Mouse (Mus musculus): ENCODE results near the gene Zc3h13.

Gene Zc3h13

DNA sequence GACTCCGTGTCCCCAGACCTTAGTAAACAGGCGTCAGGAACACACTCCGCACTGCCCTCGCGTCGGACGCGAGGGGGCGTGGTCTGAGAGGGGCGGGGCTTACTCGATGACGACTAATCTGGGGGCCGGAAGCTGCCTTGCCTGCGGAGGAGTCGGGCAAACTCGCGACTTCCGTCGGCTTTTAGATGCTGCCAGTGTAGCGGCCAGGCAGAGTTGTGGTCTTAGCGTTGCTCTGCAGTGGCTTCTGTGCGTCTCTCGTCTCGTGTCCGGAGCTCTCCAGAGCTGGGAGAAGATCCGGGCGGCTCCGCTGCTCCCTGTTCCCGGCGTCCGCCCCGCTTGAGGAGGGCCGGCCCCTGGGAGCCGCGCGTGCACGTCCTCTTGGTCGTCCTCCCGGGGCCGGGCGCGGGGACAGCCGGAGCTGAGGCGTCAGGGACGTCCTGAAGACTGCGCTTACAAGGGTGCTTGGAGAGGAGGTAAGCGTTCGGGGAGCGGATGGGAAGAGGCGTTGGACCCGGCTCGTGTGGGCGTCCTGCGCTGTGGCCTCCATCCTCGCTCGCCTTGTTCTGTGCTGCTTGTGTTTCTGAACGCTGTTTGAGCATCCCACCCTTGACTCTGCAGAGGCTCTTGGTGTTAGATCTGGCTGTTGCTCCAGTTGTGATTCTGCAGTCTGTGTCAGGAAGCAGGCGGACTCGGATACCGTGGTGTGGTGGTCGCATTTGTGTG, at the start of gene Zc3h13:
Gene Zc3h13 (plus strand): TSS at position 181 of the 723 bp plus-strand sequence.
- DNase-seq (ENCODE audit: low read depth, low spot score), result peak; percentile 91

DNA sequence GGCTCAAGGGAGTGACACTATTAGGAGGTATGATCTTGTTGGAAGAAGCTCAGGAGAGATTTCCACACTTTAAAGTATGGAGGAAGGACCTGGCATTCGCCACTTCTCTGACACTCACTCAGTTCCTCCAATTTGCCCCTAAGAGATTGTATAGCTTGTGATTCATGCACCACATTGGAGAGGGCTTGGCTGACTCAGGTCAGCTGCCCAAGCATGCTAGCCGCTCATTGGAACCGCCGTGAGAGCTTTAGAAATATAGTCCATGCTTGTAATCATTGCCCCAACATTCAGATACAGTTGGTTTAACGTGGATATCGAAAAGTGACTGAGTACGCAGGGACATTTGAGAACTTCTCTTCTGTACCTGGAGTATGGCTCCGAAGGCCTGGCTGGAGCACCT, 48.6 kb upstream of the Zc3h13 start:
- no peak for DNase-seq (ENCODE audit: low read depth, low spot score)

DNA sequence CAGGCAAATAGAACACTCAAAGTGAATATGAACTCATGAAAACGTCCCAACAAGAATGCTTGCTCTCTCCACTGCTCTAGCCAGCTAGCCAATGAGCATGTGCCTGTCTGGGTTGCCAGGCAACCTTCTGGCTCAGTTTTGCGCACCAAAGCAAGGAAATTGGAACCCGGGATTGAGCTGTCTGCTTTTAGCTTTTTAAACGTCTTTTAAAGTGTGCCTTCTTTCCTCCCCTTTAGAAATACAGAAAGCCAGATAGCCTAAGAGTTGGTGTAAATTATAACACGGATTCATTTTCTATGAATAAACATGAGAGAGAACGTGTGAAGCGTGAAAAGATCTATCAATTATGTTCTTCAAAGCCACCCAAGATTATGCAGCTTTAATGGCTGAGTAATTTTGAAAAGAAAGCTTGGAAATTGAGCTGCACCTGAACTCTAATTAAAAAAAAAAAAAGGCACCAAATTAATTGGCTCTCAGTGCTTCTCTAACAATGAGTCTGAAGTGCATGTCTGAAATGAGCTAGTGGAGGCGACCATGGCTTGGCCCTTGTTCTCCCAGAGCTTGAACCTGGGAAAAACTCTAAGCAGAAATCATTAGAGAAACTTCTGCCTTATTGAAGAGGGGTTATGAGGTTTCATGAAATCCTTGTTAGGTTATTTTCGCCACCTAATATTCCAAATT, 48.1 kb upstream of the Zc3h13 start:
- peak; percentile 36 for DNase-seq (ENCODE audit: low read depth, low spot score)

DNA sequence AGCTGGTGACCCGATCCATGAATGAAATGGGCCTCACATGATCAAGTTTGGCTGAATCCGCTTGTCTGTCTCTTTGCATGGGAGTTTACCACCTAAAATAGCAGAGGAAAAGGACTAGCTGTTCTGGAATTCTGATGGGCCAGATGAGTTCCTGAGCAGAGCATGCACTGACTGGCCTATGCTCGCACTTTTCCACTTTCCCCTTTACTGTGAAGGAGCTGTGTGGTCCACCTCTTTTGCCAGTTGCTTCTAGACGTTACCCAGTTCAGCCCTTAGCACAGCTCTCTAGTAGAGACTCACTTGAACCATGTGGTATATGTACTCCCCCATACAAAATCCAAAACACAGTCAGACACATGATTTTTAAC, 47.6 kb upstream of the Zc3h13 start:
- no peak for DNase-seq (ENCODE audit: low read depth, low spot score)

DNA sequence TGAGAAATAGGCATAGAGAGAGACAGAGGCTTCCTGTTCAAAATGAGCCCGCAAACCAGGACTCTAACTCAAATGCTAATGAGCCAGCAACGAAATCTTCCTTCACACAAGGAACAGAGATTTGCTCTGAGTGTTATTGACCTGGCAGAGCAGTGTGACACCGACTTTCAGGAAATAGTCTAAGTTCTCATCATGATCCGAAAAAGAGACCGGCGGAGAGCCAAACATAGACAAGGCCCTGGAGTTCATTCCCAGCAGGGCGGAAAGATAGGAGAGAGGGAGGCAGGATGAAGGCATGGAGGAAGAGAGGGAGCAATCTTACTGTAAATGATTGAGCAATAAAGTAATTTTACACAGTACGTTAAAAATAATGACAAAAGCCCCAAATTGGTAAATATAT, 47.1 kb upstream of the Zc3h13 start:
- no peak for DNase-seq (ENCODE audit: low read depth, low spot score)

DNA sequence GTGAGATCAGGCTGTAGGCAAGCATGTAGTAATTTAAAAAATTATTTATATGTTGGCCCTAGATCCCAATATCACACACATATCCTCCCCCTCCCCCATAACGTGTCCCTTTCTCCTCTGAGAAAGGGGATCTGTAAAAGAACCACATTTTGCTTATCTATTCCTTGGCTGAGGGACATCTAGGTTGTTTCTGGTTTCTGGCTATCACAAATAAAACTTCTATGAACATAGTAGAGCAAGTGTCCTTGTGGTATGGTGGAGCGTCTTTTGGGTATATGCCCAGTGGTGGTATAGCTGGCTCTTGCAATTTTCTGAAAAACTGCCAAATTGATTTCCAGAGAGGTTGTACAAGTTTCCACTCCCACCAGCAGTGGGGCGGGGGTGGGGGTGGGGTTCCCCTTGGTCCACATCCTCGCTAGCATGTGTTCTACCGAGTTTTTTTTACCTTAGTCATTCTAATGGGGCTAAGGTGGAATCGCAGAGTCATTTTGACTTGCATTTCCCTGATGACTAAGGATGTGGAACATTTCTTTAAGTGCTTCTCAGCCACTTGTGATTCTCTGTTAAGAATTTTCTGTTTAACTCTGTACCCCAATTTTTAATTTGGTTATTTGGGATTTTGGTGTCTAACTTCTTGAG, 46.0 kb upstream of the Zc3h13 start:
- no peak for DNase-seq (ENCODE audit: low read depth, low spot score)

DNA sequence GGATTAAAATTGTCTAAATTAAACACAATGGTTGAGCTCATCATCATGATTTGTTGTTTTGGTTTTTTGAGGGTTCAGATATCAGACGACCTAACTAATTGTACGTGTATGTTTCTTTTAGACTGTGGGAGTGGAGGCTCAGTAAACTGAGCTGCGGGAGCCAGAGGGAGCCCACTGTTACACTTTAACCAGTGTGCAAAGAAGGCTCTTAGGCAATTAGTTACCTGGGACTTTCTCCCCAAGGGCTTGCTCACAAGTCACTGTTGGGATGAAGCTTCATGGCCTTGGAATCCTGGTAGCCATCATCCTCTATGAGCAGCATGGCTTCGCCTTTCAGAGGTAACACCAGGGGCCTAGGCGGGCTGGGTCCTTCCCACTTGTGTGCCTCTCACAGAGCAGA, 42.1 kb upstream of the Zc3h13 start, which contains the start of gene Cpb2:
Gene Cpb2 (plus strand): TSS at position 201 of the 400 bp plus-strand sequence.
- DNase-seq (ENCODE audit: low read depth, low spot score), result no peak

DNA sequence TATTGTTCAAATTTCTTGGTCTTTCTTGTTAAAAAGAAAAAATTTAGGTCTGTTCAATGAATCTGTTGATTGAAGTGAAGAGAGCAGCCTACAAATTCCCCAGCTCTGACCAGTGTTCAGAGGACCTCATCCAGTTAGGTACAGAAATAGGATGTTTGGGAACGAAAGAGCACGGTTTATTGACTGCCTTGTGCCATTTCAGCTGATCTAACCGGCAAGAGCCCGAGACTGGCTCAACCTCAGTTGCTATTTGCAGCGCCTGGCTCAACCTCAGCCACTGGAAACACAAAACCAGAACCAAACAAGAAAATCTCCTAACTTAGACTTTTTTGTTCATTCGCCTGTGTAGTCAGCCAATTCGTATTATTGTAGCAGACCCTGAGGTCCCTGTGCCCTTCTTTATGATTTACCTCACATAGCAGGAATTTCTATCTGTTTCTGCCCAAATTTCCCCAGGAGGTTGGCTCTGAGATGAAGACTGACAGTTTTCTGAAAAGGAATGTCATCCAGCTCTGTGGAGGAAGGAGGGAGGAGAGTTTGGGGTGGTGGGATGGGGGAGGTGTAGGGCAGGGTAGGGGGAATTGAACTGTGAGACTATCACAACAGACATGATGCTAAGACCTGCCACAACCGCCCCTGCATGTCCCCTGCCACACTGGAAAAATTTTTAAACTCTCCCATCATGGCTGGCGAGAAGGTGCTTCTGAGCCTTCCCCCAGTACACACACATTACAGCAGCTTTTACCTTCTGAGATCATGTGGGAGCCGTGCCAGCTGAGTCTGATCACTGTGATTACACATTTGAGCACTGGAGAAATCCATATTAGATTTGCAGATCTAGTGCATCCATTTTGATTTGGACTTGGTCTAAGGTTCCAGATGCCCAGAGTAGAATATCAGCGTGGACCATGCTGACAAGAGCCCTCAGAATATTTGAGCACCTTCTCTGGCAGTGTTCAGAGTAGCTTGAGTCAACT, 37.9 kb upstream of the Zc3h13 start:
- no peak for DNase-seq (ENCODE audit: low read depth, low spot score)

DNA sequence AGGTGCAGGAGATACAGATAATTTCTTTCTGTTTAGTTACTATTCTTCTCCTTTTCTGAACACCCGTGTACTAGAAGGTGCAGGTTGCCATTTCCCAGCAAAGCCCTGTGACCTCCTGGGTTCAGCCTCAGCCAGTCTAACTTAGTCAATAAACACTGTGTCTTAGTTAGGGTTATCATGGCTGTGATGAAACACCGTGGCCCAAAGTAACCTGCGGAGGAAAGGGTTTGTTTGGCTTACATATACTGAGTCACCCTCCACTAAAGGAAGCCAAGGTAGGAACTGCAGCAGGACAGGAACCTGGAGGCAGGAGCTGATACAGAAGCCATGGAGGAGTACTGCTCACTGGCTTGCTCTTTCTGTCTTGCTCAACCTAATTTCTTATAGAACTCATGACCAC, 33.7 kb upstream of the Zc3h13 start:
- no peak for DNase-seq (ENCODE audit: low read depth, low spot score)

DNA sequence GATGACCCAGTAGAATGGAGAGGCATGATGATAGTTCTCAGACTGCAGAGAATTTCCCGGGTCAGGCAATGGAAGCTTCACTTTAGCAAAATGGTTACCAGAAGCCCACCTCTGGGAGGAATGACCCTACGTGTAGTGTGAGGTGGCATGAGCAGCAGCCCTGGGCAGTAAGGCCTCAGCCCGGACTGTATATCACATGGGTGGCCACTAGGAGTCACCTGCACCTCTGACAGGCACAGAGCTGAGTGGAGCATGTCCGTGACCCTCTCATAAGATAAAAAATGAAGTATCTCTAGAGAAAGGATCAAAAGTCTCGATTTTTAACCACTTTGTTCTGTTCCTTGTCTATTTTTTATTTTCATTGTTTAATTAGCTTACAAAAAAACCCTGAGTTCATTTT, 27.7 kb upstream of the Zc3h13 start:
- no peak for DNase-seq (ENCODE audit: low read depth, low spot score)

DNA sequence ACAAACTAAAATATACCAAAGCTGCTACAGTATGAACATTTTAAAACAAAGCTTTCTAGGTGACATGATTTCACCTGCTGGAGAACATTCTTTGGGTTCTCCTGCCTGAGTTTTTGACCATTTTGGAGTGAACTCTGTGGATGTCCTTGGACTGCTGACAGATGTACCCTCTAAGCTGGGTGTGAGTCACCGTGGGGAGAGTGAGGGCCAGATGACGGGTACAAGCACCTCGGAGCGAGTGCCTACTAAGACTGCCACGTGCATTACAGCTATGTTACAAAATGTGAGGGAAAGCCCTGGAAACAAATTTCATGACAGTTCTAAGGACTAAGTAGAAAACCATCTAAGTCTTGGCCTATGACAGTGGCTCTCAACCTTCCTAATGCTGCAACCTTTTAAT, 14.6 kb upstream of the Zc3h13 start:
- no peak for DNase-seq (ENCODE audit: low read depth, low spot score)

DNA sequence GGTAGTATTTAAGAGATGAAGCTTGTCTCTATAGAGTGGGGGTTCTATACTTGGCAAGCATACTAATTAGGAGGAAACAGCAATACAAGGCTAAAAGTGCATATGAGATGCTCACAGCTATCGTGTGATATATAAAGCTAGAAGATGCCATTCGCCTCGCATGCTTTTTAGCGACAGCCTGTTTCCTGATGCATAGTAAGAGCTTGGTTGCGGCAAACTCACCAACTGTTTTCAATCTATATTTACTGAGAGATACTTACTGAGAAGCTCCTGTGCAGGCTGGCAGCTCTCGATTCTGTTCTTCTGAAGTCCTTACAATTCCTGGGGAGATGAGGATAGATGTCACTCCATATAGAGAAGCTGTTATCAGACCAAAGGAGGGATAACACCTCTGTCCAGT, 4.5 kb upstream of the Zc3h13 start:
- DNase-seq (ENCODE audit: low read depth, low spot score), result no peak

DNA sequence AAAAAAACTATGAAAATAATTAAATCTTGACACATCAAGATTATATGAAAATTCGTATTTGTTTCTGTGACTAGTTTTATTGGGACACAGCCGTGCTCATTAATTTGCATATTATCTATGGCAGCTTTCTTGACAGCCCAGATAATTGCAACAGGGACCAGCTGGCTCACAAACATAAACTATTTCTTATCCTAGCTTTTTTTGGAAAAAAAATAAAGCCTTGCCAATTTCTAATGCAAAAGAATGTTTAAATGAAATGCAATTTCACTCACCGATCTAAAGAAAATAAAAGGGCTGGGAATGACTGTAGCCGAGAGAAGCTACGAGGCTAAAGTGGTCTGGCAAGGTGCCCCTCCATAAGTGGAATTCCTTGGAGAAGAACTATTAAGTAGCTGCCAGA, 3.8 kb upstream of the Zc3h13 start:
- DNase-seq (ENCODE audit: low read depth, low spot score), result no peak

DNA sequence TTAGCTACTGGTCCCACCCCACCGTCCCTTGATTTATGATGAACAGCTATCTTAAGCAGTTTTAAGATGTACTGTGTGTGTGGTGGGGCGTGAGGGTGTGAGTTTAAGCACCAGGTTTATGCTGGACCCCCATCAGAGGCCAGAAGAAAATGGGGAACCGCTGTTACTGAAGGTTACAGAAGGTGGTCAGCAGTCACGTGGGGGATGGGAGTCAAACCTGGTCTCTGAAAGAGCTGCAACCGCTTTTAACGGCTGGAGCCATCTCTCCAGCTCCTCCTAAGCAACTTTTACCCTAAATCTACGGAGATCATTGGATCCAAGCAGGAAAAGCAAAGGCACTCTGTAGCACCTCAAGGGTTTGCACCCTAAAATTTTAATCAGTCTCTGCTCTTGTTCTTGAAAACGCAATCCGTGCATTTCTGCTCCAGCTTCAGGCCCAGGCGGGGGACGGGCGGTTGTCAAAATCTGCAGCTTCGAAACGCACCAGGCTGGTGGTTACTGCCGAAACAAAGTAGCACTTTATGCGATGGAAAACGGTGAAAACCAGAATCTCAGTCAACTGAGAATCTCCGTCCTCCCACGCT, 472 bp upstream of the Zc3h13 start:
- DNase-seq (ENCODE audit: low read depth, low spot score), result no peak

DNA sequence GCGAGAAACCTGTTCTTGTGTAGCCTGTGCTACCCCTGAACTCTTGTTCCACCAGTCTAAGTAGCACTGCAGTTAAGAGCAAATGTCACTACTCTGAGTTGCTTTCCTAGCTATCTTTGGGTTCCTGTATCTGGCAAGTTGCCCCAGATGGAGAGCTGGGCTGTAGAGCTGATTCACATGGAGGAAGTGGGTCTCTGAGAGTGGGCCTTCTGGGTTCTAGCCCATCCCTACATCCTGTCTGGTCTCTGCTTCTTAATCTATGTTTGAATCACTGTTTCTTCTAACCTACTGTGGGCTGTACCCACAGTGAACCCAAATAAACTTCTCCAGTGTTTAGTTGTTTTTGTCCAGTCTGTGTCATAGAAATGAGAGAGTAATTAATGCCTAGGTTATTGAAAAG, 16.9 kb downstream of the Zc3h13 start:
- DNase-seq (ENCODE audit: low read depth, low spot score), result no peak

DNA sequence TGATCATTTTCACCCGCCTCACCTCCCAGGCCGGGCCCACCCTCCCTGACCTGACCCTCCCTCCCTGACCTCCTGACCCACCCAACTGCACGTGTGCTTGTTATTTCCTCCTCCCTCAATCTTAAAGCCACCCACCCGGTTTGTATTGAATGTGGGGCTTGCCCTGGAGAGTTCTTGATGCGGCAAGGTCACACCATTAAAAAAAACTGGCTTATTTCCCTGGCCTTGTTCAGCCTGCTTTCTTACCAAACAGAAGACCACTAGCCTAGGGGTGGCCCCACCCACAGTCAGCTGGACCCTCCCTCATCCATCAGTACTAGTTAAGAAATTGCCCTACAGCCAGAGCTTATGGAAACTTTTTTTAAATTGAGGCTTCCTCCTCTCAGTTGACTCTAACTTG, 19.6 kb downstream of the Zc3h13 start:
- no peak for DNase-seq (ENCODE audit: low read depth, low spot score)

DNA sequence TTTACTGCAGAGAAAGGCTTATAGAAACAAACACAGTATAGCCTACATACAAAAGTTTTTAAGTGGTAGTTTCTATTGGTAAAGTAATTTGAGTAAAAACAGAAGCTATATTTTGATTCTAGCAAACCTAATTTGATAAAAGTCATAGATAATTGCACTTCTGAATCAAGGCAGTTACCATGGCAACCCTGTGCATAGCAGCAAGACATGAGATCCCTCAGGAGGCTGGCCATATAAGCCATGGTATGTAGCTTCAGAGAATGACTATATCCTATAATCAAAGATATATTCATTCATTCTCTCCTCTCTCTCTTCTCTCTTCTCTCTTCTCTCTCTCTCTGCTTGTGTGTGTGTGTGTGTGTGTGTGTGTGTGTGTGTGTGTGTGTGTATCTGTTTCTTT, 23.7 kb downstream of the Zc3h13 start:
- peak; percentile 28 for DNase-seq (ENCODE audit: low read depth, low spot score)

DNA sequence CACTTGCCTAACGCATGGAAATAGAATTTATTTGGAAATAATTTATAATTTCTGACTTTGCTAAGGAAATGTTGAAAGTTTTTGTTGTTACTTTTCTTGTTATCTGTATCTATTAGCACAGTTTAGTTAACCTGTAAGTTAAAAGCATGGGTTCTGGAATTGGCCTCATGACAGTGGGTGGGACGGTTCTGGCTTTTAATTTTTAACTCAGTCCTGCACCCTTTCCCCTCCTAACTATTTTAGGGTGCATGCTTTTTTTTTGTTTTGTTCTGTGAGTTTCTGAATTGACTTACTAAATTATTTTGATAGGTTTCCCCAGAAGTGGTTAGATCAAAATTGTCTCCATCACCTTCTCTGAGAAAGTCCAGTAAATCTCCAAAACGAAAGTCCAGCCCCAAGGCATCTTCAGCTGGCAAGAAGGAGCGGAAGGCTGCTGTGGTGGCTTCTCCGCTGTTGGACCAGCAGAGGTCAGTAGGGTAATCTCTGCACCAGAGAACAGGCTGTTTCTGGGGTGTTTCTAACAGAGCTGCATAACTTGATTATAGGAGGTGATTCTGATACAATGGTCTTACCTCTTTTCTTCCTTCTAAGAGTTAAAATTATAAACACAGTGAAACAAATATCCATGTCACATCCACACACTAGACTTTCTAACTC, 25.3 kb downstream of the Zc3h13 start:
- DNase-seq (ENCODE audit: low read depth, low spot score), result no peak

DNA sequence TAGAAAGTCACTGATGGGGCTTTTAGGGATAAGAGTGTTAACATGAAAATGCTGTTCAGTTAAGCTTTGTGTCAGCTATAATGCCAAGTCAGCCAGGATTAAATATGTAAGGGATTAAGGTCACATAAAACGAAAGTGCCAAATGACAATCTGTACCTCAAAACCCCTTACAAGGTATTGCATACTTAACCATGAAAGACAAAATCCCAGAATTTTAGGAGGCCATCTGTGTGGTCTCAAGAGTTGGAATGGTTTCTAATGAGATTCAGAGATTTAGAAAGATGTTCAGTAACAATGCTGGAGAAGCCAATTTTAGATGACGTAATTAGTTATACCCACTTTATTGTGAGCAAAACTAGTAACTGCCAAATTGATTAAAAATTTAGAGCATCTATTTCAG, 30.3 kb downstream of the Zc3h13 start:
- no peak for DNase-seq (ENCODE audit: low read depth, low spot score)

DNA sequence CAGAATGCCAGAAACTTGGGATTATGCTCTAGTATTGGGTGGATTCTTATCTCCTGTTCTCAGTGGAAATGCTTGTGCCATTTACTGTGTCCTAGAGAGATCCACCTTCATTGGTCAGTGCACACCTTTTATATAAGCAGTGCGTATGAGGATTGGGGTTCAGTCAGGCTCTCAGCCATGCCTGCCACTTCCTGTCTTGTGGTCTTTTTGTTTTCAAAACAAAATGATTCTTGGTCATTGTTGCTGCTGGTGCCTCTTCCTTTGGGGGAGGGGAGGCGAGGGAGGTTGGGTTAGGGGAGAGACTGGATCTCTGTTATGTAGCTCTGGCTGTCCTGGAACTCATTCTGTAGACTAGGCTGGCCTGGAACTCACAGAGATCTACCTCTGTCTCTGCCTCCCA, 34.6 kb downstream of the Zc3h13 start:
- no peak for DNase-seq (ENCODE audit: low read depth, low spot score)

DNA sequence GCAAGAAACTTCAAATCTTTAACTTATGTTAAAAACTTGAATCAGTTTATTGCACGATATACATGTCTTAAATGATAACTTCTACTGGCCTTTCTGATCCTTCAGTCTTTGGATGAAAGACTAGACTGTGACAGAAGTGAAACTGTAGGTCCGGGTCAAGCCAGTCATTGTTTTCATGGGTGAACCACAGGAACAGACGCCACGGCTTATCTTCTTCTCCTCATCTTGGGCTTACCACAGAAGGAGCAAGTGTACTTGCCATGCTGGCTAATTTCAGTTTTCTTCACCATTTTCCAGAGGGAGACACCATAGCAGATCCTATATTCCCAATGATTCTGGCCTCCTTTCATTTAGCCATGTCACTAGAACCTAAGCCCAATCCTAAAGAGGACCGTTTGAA, 36.1 kb downstream of the Zc3h13 start:
- DNase-seq (ENCODE audit: low read depth, low spot score), result no peak

All from telencephalon, adult 2 months (tissue).